Mouse (Mus musculus) MEL (cell line): ENCODE data around the gene St6galnac3. TPM values are rescaled to one million over a fixed set of nuclear protein-coding genes. Genes with fewer than 3 reads are reported as not detected.
A peak's percentile ranks its signal among the peaks of the same experiment; 100 is the strongest.

Experiments used
- DNase-seq: peaks from one replicate; pipeline ENCODE4 v3.0.0; 2011; ENCODE audit warnings: low read depth, low spot score
- H3K27ac ChIP-seq: 2 replicates; pipeline ENCODE4 v1.5.1; 2012; ENCODE audit warnings: low read depth, mild to moderate bottlenecking, control low read depth, low read length, moderate library complexity; ENCODE audit not compliant: control insufficient read depth
- H3K27me3 ChIP-seq, 2 experiments: fragments of 150-350 bp in 1 of 2; sonication (generic) in 1 of 2; 2 replicates each; pipeline ENCODE4 v1.6.1; 2012; ENCODE audit warnings: low read length in 2 of 2, mild to moderate bottlenecking in 2 of 2, improper control_type of control experiment in 1 of 2, moderate library complexity in 1 of 2; ENCODE audit not compliant: insufficient read depth in 2 of 2, control insufficient read depth in 1 of 2
- H3K36me3 ChIP-seq, 2 experiments: 2 replicates each; pipeline ENCODE4 v1.6.1; 2012 to 2014; ENCODE audit warnings: low read length in 2 of 2, improper control_type of control experiment in 1 of 2, inconsistent platforms in 1 of 2, mild to moderate bottlenecking in 1 of 2; ENCODE audit not compliant: insufficient read depth in 2 of 2, control insufficient read depth in 1 of 2
- H3K4me1 ChIP-seq, 2 experiments: fragments of 150-350 bp in 1 of 2; sonication (generic) in 1 of 2; 2 replicates each; pipeline ENCODE4 v1.6.1; 2012; ENCODE audit warnings: low read length in 2 of 2, improper control_type of control experiment in 1 of 2, mild to moderate bottlenecking in 1 of 2; ENCODE audit not compliant: insufficient read depth in 2 of 2, control insufficient read depth in 1 of 2
- H3K4me3 ChIP-seq, 2 experiments: fragments of 150-350 bp in 1 of 2; sonication (generic) in 1 of 2; 2 replicates each; pipeline ENCODE4 v1.5.1; 2012; ENCODE audit warnings: low read depth in 2 of 2, low read length in 2 of 2, mild to moderate bottlenecking in 2 of 2, moderate library complexity in 2 of 2, control low read depth in 1 of 2, improper control_type of control experiment in 1 of 2; ENCODE audit not compliant: control insufficient read depth in 1 of 2, insufficient read depth in 1 of 2
- H3K79me2 ChIP-seq: 2 replicates; pipeline ENCODE4 v1.6.1; 2012; ENCODE audit warnings: mild to moderate bottlenecking, low read length, moderate library complexity; ENCODE audit not compliant: control insufficient read depth, poor library complexity, insufficient read depth
- H3K9ac ChIP-seq: 2 replicates; pipeline ENCODE4 v1.6.1; 2012; ENCODE audit warnings: low read depth, mild to moderate bottlenecking, control low read depth, low read length, moderate library complexity; ENCODE audit not compliant: control insufficient read depth, poor library complexity, severe bottlenecking
- H3K9me3 ChIP-seq: fragments of 150-350 bp; sonication (generic); replicated peaks from 2 replicates; pipeline ENCODE4 v1.6.1; 2012; ENCODE audit warnings: mild to moderate bottlenecking, low read length, improper control_type of control experiment, moderate library complexity; ENCODE audit not compliant: insufficient read depth
- BHLHE40 ChIP-seq: IDR thresholded peaks from 2 replicates; pipeline ENCODE4 v1.6.1; 2012; ENCODE audit warnings: low read depth, mild to moderate bottlenecking, inconsistent platforms, low read length, improper control_type of control experiment, borderline replicate concordance
- CHD1 ChIP-seq: IDR thresholded peaks from 2 replicates; pipeline ENCODE4 v1.6.1; 2012; ENCODE audit warnings: low read depth, mild to moderate bottlenecking, inconsistent platforms, low read length, improper control_type of control experiment
- CHD2 ChIP-seq: IDR thresholded peaks from 2 replicates; pipeline ENCODE4 v1.6.1; 2011; ENCODE audit warnings: low read length, improper control_type of control experiment
- CTCF ChIP-seq, 3 experiments: IDR thresholded peaks in 2 of 3; conservative IDR thresholded peaks in 1 of 3; 2 replicates each; pipeline ENCODE4 v1.5.1; 2011 to 2012; ENCODE audit warnings: low read length in 3 of 3, low read depth in 2 of 3, mild to moderate bottlenecking in 2 of 3, improper control_type of control experiment in 1 of 3, inconsistent platforms in 1 of 3, mixed read lengths in 1 of 3, moderate library complexity in 1 of 3; ENCODE audit not compliant: control insufficient read depth in 1 of 3, insufficient read depth in 1 of 3, poor library complexity in 1 of 3, severe bottlenecking in 1 of 3
- ELF1 ChIP-seq: IDR thresholded peaks from 2 replicates; pipeline ENCODE4 v1.6.1; 2014; ENCODE audit warnings: low read depth, mild to moderate bottlenecking, inconsistent platforms, low read length, improper control_type of control experiment, moderate library complexity
- EP300 ChIP-seq, 2 experiments: IDR thresholded peaks; 2 replicates each; pipeline ENCODE4 v1.6.1; 2011; ENCODE audit warnings: improper control_type of control experiment in 2 of 2, low read length in 2 of 2, low read depth in 1 of 2, mild to moderate bottlenecking in 1 of 2
- ETS1 ChIP-seq: IDR thresholded peaks from 2 replicates; pipeline ENCODE4 v1.6.1; 2012; ENCODE audit warnings: low read depth, mild to moderate bottlenecking, inconsistent platforms, low read length, improper control_type of control experiment, moderate library complexity
- GABPA ChIP-seq: IDR thresholded peaks from 2 replicates; pipeline ENCODE4 v1.6.1; 2012; ENCODE audit warnings: low read depth, mild to moderate bottlenecking, inconsistent platforms, low read length, improper control_type of control experiment, moderate library complexity
- HCFC1 ChIP-seq: IDR thresholded peaks from 2 replicates; pipeline ENCODE4 v1.6.1; 2012; ENCODE audit warnings: low read depth, mild to moderate bottlenecking, inconsistent platforms, low read length, improper control_type of control experiment, moderate library complexity
- MAFK ChIP-seq: IDR thresholded peaks from 2 replicates; pipeline ENCODE4 v1.6.1; 2011; ENCODE audit warnings: low read depth, mild to moderate bottlenecking, low read length, improper control_type of control experiment, borderline replicate concordance
- MAZ ChIP-seq: IDR thresholded peaks from 2 replicates; pipeline ENCODE4 v1.6.1; 2012; ENCODE audit warnings: low read depth, mild to moderate bottlenecking, inconsistent platforms, low read length, improper control_type of control experiment
- MYB ChIP-seq: IDR thresholded peaks from 2 replicates; pipeline ENCODE4 v1.6.1; 2011; ENCODE audit warnings: mild to moderate bottlenecking, low read depth, low read length, improper control_type of control experiment
- MYC ChIP-seq: IDR thresholded peaks from 2 replicates; pipeline ENCODE4 v1.6.1; 2011; ENCODE audit warnings: low read depth, mild to moderate bottlenecking, low read length, improper control_type of control experiment, moderate library complexity
- NELFE ChIP-seq: IDR thresholded peaks from 2 replicates; pipeline ENCODE4 v1.6.1; 2011; ENCODE audit warnings: low read depth, low read length, improper control_type of control experiment
- NRF1 ChIP-seq: IDR thresholded peaks from 2 replicates; pipeline ENCODE4 v1.6.1; 2014; ENCODE audit warnings: low read depth, mild to moderate bottlenecking, inconsistent platforms, low read length, improper control_type of control experiment, moderate library complexity; ENCODE audit not compliant: poor library complexity, insufficient read depth, severe bottlenecking
- POLR2A ChIP-seq, 2 experiments: IDR thresholded peaks; 2 replicates each; pipeline ENCODE4 v1.6.1; 2011 to 2012; ENCODE audit warnings: low read length in 2 of 2, mild to moderate bottlenecking in 2 of 2, control low read depth in 1 of 2, improper control_type of control experiment in 1 of 2, low read depth in 1 of 2, moderate library complexity in 1 of 2; ENCODE audit not compliant: control insufficient read depth in 1 of 2, insufficient read depth in 1 of 2, poor library complexity in 1 of 2
- POLR2AphosphoS2 ChIP-seq: IDR thresholded peaks from 2 replicates; pipeline ENCODE4 v1.6.1; 2011; ENCODE audit warnings: low read length, improper control_type of control experiment
- RCOR1 ChIP-seq: IDR thresholded peaks from 2 replicates; pipeline ENCODE4 v1.6.1; 2012; ENCODE audit warnings: low read depth, mild to moderate bottlenecking, inconsistent platforms, low read length, improper control_type of control experiment
- SIN3A ChIP-seq: IDR thresholded peaks from 2 replicates; pipeline ENCODE4 v1.6.1; 2012; ENCODE audit warnings: low read length, improper control_type of control experiment, inconsistent platforms
- TAL1 ChIP-seq: IDR thresholded peaks from 2 replicates; pipeline ENCODE4 v1.6.1; 2012; ENCODE audit warnings: mild to moderate bottlenecking, inconsistent platforms, low read length, moderate library complexity, mixed read lengths
- TCF12 ChIP-seq: IDR thresholded peaks from 2 replicates; pipeline ENCODE4 v1.6.1; 2014; ENCODE audit warnings: low read depth, mild to moderate bottlenecking, inconsistent platforms, low read length, improper control_type of control experiment, moderate library complexity
- UBTF ChIP-seq: IDR thresholded peaks from 2 replicates; pipeline ENCODE4 v1.6.1; 2012; ENCODE audit warnings: low read depth, mild to moderate bottlenecking, inconsistent platforms, low read length, improper control_type of control experiment, moderate library complexity, borderline replicate concordance; ENCODE audit not compliant: insufficient read depth
- USF1 ChIP-seq: IDR thresholded peaks from 2 replicates; pipeline ENCODE4 v1.6.1; 2014; ENCODE audit warnings: low read depth, mild to moderate bottlenecking, inconsistent platforms, low read length, improper control_type of control experiment, moderate library complexity
- USF2 ChIP-seq, 2 experiments: IDR thresholded peaks; 2 replicates each; pipeline ENCODE4 v1.6.1; 2011 to 2012; ENCODE audit warnings: improper control_type of control experiment in 2 of 2, low read length in 2 of 2, borderline replicate concordance in 1 of 2, inconsistent platforms in 1 of 2, low read depth in 1 of 2, mild to moderate bottlenecking in 1 of 2; ENCODE audit not compliant: insufficient read depth in 1 of 2
- ZC3H11A ChIP-seq: IDR thresholded peaks from 2 replicates; pipeline ENCODE4 v1.6.1; 2012; ENCODE audit warnings: low read depth, mild to moderate bottlenecking, inconsistent platforms, low read length, improper control_type of control experiment
- ZKSCAN1 ChIP-seq: IDR thresholded peaks from 2 replicates; pipeline ENCODE4 v1.6.1; 2012; ENCODE audit warnings: low read depth, mild to moderate bottlenecking, inconsistent platforms, low read length, improper control_type of control experiment, moderate library complexity
- ZMIZ1 ChIP-seq: IDR thresholded peaks from 2 replicates; pipeline ENCODE4 v1.6.1; 2012; ENCODE audit warnings: low read depth, mild to moderate bottlenecking, inconsistent platforms, low read length, improper control_type of control experiment, moderate library complexity
- polyA plus RNA-seq, 2 experiments: library from polyadenylated mRNA; stranded (reverse) in 1 of 2; unstranded in 1 of 2; fragments of >175 nt in 1 of 2; fragments of >200 nt in 1 of 2; gene quantifications; 2 replicates each; pipeline versions ENCODE4 v1.2.1 to v1.2.4; 2012; ENCODE audit warnings: low replicate concordance in 2 of 2, low read depth in 1 of 2; ENCODE audit not compliant: insufficient read length in 2 of 2, insufficient read depth in 1 of 2, missing spikeins in 1 of 2
- total RNA-seq: library from RNA; depleted of rRNA; stranded (reverse); fragments of 300-350 nt; gene quantifications from 2 replicates; pipeline ENCODE4 v1.2.3, GENCODE M21; 2012

Gene St6galnac3
- total and polyA plus RNA-seq, 3 experiments: 7.8 to 11.4 TPM; not detected in 1

- TF ChIP-seq EP300 (IDR thresholded peaks at IDR 0.05; ENCODE audit: low read depth in 1 of 2, low read length in 2 of 2) (no peak), ZKSCAN1 (no peak)
Observed at GRCm38 (mm10) chr3:153169744-153170143, 555.2 kb downstream of the St6galnac3 start (continued).

- peak; percentile 30 for DNase-seq
Observed at GRCm38 (mm10) chr3:153161676-153162075, 563.3 kb downstream of the St6galnac3 start.

GRCm38 (mm10) chr3:153160683-153161082 is 564.3 kb downstream of the St6galnac3 start:
- no peak overlapping the region for H3K27ac ChIP-seq
- no peak for TF ChIP-seq RCOR1
- TF ChIP-seq ETS1: no peak
- TF ChIP-seq POLR2AphosphoS2: no peak
- no peak for TF ChIP-seq ZKSCAN1
- TF ChIP-seq HCFC1: no peak
- TF ChIP-seq CHD2: no peak
- no peak for TF ChIP-seq ELF1
- no peak for TF ChIP-seq EP300 (IDR thresholded peaks at IDR 0.05; ENCODE audit: low read depth in 1 of 2, low read length in 2 of 2)
- no peak for TF ChIP-seq POLR2A (IDR thresholded peaks at IDR 0.05; ENCODE audit: control insufficient read depth in 1 of 2, insufficient read depth in 1 of 2, low read depth in 1 of 2, low read length in 2 of 2, poor library complexity in 1 of 2)
- no peak for TF ChIP-seq CHD1
- no peak for TF ChIP-seq ZMIZ1
- no peak for TF ChIP-seq TCF12
- no peak for TF ChIP-seq MAFK
- TF ChIP-seq NELFE: no peak
- TF ChIP-seq NRF1: no peak
- TF ChIP-seq USF1: no peak
- no peak for TF ChIP-seq UBTF
- no peak for DNase-seq
- H3K9ac ChIP-seq: no peak overlapping the region
- no peak overlapping the region for H3K4me3 ChIP-seq
- H3K9me3 ChIP-seq: no peaks in the 10 kb centered on the region
- no peaks in the 10 kb centered on the region for H3K36me3 ChIP-seq
- no peaks in the 10 kb centered on the region for H3K4me1 ChIP-seq
- H3K27me3 ChIP-seq: peaks cover 3 to 4% of the 10 kb centered on the region in 2 experiments; a peak in 2 of 4 replicates
- H3K79me2 ChIP-seq: no peaks in the 10 kb centered on the region

More at GRCm38 (mm10) chr3:153161676-153162075, 563.3 kb downstream of the St6galnac3 start:
- H3K79me2 ChIP-seq: no peaks in the 10 kb centered on the region
- no peaks in the 10 kb centered on the region for H3K4me1 ChIP-seq
- TF ChIP-seq TCF12 (no peak), SIN3A (no peak), MYC (no peak), BHLHE40 (no peak), RCOR1 (no peak), ELF1 (no peak), TAL1 (no peak), NRF1 (no peak), USF2 (IDR thresholded peaks at IDR 0.05; ENCODE audit: borderline replicate concordance in 1 of 2, insufficient read depth in 1 of 2, low read depth in 1 of 2, low read length in 2 of 2) (no peak), CHD1 (no peak), ZC3H11A (no peak), MYB (no peak), MAZ (no peak), CTCF (IDR thresholded peaks at IDR 0.05 in 2 of 3, conservative IDR thresholded peaks at IDR 0.05 in 1 of 3; ENCODE audit: control insufficient read depth in 1 of 3, insufficient read depth in 1 of 3, low read depth in 2 of 3, low read length in 3 of 3, poor library complexity in 1 of 3, severe bottlenecking in 1 of 3) (no peak), GABPA (no peak)
- H3K36me3 ChIP-seq: no peaks in the 10 kb centered on the region
- H3K27me3 ChIP-seq: peaks cover 3 to 6% of the 10 kb centered on the region in 2 experiments; a peak in 2 of 4 replicates
- no peak overlapping the region for H3K27ac ChIP-seq
- H3K4me3 ChIP-seq: no peak overlapping the region
- H3K9ac ChIP-seq: no peak overlapping the region
- H3K9me3 ChIP-seq: no peaks in the 10 kb centered on the region
